ENCODE assay signal across 8 mouse cellular contexts in the genomic region with DNA sequence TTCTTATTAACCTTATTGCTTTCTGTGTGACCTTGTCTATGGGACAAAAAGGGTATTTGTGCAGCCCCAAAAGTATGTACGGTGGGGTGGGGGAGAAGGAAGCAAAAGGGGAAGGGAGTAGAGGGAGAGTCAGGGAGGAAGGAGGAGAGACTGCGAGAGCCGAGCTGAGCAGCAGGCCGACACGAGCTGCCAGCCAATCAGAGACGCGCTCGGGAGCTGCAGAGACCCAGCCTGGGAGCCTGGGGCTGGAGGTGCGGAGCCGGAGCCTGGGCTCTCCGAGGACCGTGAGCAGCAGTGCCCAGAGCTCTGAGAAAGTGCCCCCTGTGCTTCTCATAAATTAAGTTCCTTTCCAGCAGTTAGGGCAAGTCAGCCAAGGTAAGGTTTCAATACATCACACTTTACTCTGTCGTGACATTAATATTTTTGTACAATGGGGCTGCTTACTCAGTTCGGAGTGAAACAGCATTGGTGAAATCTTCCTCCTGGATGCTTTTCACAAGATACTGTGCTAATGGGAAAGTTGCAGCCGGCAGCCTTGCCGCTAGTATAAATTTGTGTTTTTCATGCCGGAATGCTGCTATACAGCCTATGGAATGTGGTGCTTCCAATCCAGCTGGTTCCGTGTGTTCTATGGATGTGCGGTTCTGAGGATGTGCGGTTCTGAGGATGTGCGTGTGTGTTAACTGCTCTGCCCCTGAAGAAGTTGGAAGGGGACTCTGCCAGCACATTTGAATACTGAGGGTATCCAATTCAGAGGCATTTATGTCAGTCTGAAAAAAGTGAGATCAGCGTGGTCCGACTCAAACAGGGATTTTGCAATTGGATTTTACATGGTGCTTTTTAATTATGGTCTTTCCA.
DNase-seq lines count a peak whose midpoint lies in the region; ATAC-seq and TF ChIP-seq lines count a peak whose summit lies in the region.

No protein-coding gene starts in this region.

- H3K4me3 ChIP-seq in gastrocnemius, adult 2 months = peak overlapping the region; percentile 52
- H3K4me3 ChIP-seq in heart, embryonic 10.5 days = peak overlapping the region; percentile 56
- H3K4me3 ChIP-seq in liver, embryonic 12.5 days = 0 out of 2 replicates have a peak overlapping the region, but pooled peaks have one; percentile 9
- H3K4me3 ChIP-seq in neural tube, embryonic 14.5 days (ENCODE audit: low read depth, low read length) = peak overlapping the region; percentile 47

- no peaks in the 10 kb centered on the region for H3K27me3 ChIP-seq in heart, embryonic 10.5 days (ENCODE audit: insufficient read depth, poor library complexity, severe bottlenecking)
- peaks cover 8% of the 10 kb centered on the region; the same call in 1 of the 2 replicates for H3K27me3 ChIP-seq in liver, embryonic 12.5 days (replicated peaks)
- H3K27me3 ChIP-seq in neural tube, embryonic 14.5 days (ENCODE audit: control insufficient read depth, insufficient read depth, low read length) = no peaks in the 10 kb centered on the region

- no peak overlapping the region for H3K27ac ChIP-seq in gastrocnemius, adult 2 months
- H3K27ac ChIP-seq in heart, embryonic 10.5 days = no peak overlapping the region
- H3K27ac ChIP-seq in liver, embryonic 12.5 days = no peak overlapping the region
- peak overlapping the region; percentile 45 for H3K27ac ChIP-seq in neural tube, embryonic 14.5 days (ENCODE audit: low read depth, low read length)

- WGBS in heart, embryonic 10.5 days = 8% methylated on average over 23 of the region's 23 CpGs
- 14% methylated on average over 23 of the region's 23 CpGs for WGBS in liver, embryonic 12.5 days (ENCODE audit: insufficient replicate concordance)
- WGBS in neural tube, embryonic 14.5 days = 4% methylated on average over 23 of the region's 23 CpGs

- intact Hi-C loops in gastrocnemius, adult 2 months (cut with DNase I) = no loop called here

- no peaks in the 10 kb centered on the region for H3K9me3 ChIP-seq in heart, embryonic 10.5 days
- no peaks in the 10 kb centered on the region for H3K9me3 ChIP-seq in liver, embryonic 12.5 days (replicated peaks)
- H3K9me3 ChIP-seq in neural tube, embryonic 14.5 days (ENCODE audit: control insufficient read depth, low read length) = no peaks in the 10 kb centered on the region

- TF ChIP-seq CTCF in gastrocnemius, adult 2 months (IDR thresholded peaks at IDR 0.05) = no peak

- 0 out of 2 replicates have a peak, but pooled peaks cover 6% of the 10 kb centered on the region for H3K4me1 ChIP-seq in heart, embryonic 10.5 days
- no peaks in the 10 kb centered on the region for H3K4me1 ChIP-seq in liver, embryonic 12.5 days
- H3K4me1 ChIP-seq in neural tube, embryonic 14.5 days (ENCODE audit: control insufficient read depth, insufficient read depth, low read length) = no peaks in the 10 kb centered on the region

- ATAC-seq in liver, embryonic 12.5 days = peak; percentile 69
- ATAC-seq in neural tube, embryonic 14.5 days (ENCODE audit: low read depth) = peak; percentile 100

- no peaks in the 10 kb centered on the region for H3K36me3 ChIP-seq in heart, embryonic 10.5 days
- H3K36me3 ChIP-seq in liver, embryonic 12.5 days = no peaks in the 10 kb centered on the region
- no peaks in the 10 kb centered on the region for H3K36me3 ChIP-seq in neural tube, embryonic 14.5 days (ENCODE audit: control insufficient read depth, insufficient read depth, low read length)

- peak overlapping the region; percentile 48 for H3K4me2 ChIP-seq in liver, embryonic 12.5 days
- H3K4me2 ChIP-seq in neural tube, embryonic 14.5 days (ENCODE audit: low read depth, low read length) = peak overlapping the region; percentile 58

- peak; percentile 61 for DNase-seq in gastrocnemius, adult 2 months
- no peak for DNase-seq in gastrocnemius, adult 18-20 months (ENCODE audit: low spot score)
- DNase-seq in embryo, embryonic 11.5 days (ENCODE audit: low read depth, low spot score) = peak; percentile 50
- peak; percentile 78 for DNase-seq in heart, embryonic 10.5 days (ENCODE audit: low spot score)
- DNase-seq in kidney, postnatal 4 days = peak; percentile 69 to 78
- DNase-seq in spleen, postnatal 10 days (ENCODE audit: low spot score in 2 of 2) = no peak

- no peak overlapping the region for H3K9ac ChIP-seq in liver, embryonic 12.5 days
- H3K9ac ChIP-seq in neural tube, embryonic 14.5 days (replicated peaks; ENCODE audit: low read depth, low read length) = peak overlapping the region; percentile 56

Comparison
In these comparisons a context has a peak if more than half of its experiments do, and no peak if none do; other contexts are left out.
1. DNase-seq: peak in gastrocnemius, adult 2 months (single experiment), embryo, embryonic 11.5 days (single experiment), heart, embryonic 10.5 days (single experiment) and kidney, postnatal 4 days (2 of 2); none in gastrocnemius, adult 18-20 months (single experiment) and spleen, postnatal 10 days (0 of 2).
2. Peak in every context shown above with its lines, with median percentiles within 50 percentile points of each other: H3K4me3 ChIP-seq.